Mouse (Mus musculus) CD4-positive, CD25-positive, alpha-beta regulatory T cell, adult 2 months (primary cell): Measurements from ENCODE around the gene Gm21882.
"Not testable (repeated sequence)": the region's sequence is repeated elsewhere in the genome, so short reads cannot be mapped to it uniquely, and the experiment has no call there.

Experiments
- DNase-seq: peaks from one replicate; pipeline ENCODE4 v3.0.0-alpha.2; 2012; ENCODE audit warnings: low read depth, low spot score

Gm21882 gene

GRCm38 (mm10) chrY:40381423-40381822, at the start of gene Gm21882:
Gene Gm21882, minus strand, starts transcription at chrY:40381523.
- not testable (repeated sequence) for DNase-seq
